Mouse (Mus musculus) thymus, postnatal 25 days (tissue): ENCODE measurements around the gene Gmds.

Experiments used
- DNase-seq: peaks from one replicate; pipeline ENCODE4 v3.0.0; 2022

The Gmds gene

GRCm38 (mm10) chr13:31943482-31944275 lies 394.9 kb downstream of the Gmds start:
- no peak for DNase-seq

- no peak for DNase-seq
Measured at GRCm38 (mm10) chr13:31929299-31929698, 409.2 kb downstream of the Gmds start.

DNA sequence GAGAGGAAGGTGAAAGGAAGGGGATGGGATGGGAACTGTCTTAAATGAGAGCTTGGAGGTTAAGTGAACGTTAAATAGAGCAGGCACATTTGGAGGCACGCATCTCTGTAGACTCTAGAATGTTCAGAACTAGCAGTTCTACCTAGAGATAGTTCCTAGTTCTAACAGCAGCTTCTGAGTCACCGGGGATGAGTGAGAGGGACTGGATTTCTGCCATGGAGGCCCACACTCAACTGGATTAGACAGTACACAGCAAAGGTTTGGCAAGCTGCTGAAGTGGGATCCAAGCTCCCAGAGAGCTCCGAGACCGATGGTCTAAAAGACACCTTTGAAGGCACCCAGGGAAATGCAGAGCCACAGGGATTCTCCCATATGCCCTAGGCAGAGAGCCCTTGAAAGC lies 411.9 kb downstream of the Gmds start:
- DNase-seq = no peak

DNA sequence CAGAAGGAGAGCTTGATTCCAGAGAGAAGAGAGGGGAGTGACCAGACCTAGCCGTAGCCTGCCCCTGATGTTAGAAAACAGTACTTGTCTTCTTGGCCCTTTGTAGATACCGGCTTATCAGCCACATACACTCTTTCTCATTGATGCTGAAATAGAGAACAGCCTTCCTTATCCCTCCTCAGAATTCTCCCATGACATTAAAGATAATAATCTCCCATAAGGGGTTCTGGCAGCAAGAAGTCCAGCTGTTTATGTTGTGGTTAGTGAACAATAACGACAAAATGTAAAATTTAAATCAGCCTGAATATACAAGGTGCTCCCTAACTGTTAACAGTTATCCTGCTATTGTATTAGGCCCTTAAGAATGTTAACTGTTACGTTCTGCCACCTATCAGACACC lies 414.0 kb downstream of the Gmds start:
- no peak for DNase-seq

- no peak for DNase-seq
Measured at GRCm38 (mm10) chr13:31919716-31920115, 418.8 kb downstream of the Gmds start.

DNA sequence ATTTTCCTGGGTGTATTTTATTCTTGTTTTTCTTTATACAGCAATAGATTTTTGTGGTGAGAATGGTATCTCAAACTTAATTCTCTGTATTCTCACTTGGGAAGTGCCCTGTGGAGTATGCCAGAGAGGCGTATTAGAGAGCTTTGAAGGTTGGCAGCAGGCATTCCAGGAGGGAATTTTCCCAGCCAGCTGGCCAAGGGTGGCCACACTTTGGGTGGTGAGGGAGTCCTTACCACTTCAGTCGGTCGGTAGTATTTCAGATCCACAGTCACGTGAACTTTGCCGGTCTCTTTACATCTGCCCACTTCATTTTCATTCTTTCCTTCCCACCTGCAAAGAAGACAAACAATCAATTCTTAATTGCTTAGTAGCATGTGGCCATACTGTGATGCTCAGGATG lies 421.2 kb downstream of the Gmds start:
- DNase-seq = no peak

- DNase-seq = no peak
Measured at GRCm38 (mm10) chr13:31915748-31916147, 422.8 kb downstream of the Gmds start.

- DNase-seq = no peak
Measured at GRCm38 (mm10) chr13:31914901-31915587, 423.5 kb downstream of the Gmds start.

DNA sequence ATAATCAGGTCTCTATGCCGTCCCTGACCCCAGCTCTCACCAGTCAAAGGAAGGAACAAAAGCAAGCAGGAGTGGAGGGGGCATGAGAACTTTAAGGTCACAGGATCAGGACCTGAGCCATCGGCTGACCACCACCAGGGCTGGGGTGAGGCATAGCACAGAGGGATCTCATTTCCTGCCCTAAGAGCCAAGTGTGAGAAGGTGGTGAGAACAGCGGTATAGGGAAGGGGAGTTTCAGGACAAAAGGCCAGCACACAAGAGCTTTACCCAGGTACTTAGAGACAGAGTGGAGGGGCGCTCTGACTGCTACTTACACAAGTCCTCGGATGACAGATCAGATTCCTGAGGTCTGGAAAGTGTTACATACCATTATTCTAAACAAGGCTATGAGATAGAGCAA lies 426.6 kb downstream of the Gmds start:
- no peak for DNase-seq

DNA sequence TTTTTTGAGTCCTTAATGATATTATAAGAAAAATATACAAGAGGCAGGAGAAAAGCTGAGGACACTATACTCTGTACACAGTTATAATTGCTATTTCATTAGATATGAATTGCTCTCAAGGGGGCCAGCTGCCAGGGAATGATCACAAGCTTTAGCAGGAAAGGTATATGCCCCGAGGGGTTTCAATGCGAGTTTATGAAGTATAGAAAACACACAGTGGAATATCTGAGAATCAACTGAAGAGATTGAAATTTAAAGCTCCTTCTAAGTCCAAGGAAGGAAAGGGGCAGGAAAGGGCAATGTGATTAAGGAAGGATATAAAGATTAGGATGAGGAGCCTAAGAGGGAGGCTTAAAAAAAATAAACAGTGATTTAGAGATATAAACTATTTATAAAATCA lies 427.2 kb downstream of the Gmds start:
- no peak for DNase-seq

DNA sequence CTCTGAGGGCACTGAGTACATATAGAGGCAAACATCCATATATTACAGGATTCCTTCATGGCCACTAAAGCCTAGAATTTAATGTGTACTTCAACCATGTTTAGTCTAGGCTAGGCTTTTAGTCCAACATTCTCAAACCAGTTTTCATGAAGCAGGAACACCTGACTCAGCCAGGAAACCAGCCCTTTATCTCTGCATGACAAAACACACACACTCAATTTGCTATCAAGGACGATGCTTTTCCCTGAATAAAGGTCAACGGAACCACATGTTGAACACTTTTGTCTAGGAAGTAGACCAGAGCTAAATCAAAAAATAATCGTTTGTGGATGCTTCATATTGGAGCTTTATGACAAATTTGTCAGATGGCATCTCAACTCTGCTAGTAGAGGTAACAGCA lies 429.5 kb downstream of the Gmds start:
- DNase-seq = no peak

DNA sequence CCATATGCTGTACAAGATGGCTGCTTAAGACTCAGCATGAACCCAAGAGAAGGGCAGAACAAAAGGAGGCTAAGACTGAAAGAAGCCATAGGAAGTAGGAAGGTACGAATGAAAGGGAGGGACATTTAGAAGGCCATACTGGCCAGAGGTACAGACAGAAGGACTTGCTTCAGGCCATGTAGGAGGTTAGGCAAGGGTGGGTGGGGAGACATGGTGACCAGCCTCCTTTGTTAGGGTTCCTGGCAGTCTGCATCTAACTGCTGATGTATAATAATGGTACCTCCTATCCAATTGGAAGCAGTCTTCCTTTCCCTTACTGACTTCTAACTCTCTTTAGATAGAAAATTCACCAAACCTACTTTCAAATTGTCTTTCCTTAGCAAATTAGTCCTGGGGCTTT lies 432.0 kb downstream of the Gmds start:
- no peak for DNase-seq

- no peak for DNase-seq
Measured at GRCm38 (mm10) chr13:31900191-31900590, 438.3 kb downstream of the Gmds start.

- DNase-seq = no peak
Measured at GRCm38 (mm10) chr13:31899392-31899791, 439.1 kb downstream of the Gmds start.

DNA sequence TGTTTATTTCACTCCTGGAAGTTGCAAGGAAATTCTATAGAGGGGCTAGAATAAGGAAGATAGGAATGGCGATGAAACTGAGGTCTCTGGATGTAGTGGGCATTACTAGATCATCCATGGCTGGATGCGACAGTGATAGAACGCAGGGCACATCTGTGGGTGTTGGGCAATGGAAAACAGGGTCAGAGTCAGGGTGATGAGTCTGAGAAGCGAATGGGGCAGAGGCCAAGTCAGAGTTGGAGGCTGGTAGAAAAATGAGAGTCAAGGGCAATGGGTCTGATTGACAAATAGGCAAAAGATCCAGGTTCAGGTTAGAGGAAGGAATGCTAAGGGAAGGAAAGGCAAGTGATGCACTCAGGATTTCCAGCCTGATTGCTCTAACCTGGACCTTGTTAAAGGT lies 441.0 kb downstream of the Gmds start:
- no peak for DNase-seq

DNA sequence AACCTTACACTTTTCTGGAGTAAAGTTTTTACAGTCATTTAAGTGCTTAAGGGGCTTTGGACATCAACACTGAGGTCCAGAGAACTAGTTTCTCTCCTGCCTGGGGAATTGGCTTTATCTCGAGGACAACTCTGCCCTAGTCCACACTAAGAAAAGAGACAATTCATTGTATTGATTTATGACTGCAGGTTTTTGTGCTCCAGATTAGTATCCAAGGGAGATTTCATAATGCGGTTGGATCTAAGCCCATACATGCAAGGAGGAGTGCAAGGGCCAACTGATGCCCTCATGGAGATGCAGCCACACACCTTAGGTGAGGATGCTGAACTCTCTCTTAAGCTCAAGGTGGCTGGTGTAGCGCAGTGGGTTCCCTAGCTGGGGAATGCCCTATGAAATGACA lies 444.0 kb downstream of the Gmds start:
- DNase-seq = no peak

DNA sequence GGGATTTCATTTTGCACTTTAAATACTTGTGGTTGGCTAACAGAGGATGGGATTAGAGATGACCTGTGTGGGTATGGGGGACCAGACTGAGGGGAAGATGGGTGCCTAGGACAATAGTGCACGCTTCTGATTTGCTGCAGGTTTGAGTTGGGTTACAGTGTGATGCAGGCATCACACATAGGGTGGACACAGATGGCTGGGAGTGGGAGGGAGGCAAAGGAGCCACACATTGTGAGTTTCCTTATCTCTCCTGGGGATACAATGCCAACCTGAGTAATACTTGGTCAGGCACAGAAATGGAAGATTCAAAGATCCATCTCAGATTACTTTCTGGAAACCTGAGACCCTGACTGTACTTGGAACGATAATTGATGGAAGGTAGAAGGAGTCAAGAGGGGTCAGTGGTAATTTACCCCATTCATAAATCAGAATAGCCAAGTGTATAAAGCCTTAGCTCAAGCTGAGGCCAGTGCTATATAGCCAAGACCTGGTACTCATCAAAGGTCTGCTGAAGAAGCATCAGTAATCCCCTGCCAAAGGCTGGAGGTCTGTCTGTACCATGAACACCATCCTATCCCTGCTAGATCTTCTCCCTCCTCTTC lies 445.5 kb downstream of the Gmds start:
- no peak for DNase-seq

DNA sequence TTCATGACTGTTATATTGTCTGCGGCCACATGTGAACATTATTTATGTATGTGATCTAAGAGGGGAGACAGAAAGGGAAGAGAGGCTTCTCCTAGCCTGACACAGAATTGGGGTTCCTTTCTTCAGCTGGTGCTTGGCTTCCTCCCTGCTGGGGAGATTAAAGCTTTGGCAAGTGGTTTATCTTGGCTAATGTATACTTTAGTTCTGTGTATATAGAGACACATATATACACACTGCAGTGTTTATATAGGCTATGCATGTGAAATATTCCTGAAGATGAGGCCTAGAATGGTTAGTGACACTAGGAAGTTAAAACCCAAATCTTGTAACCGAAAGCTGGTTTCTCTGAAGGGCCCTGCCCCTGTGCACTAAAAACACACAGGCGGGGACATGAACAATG lies 450.0 kb downstream of the Gmds start:
- DNase-seq = no peak

DNA sequence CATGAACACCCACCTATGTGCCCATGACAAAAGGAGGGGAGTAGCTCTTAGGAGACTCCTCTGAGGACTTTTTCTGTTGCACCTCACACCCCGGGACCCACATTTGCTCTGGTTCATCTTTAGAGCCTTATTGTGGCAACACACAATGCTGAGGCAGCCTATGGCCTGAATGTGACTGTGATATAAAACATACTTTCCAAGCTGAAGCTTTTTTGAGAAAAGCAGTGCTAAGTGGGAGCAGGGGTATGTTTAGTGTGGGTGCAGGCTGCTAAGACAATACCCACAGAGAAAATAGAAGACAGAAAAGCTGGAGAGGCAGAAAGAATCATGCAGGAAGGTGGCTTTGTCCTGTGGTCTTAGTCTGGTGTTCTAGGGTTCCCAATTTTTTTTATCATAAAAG lies 452.8 kb downstream of the Gmds start:
- DNase-seq = no peak

DNA sequence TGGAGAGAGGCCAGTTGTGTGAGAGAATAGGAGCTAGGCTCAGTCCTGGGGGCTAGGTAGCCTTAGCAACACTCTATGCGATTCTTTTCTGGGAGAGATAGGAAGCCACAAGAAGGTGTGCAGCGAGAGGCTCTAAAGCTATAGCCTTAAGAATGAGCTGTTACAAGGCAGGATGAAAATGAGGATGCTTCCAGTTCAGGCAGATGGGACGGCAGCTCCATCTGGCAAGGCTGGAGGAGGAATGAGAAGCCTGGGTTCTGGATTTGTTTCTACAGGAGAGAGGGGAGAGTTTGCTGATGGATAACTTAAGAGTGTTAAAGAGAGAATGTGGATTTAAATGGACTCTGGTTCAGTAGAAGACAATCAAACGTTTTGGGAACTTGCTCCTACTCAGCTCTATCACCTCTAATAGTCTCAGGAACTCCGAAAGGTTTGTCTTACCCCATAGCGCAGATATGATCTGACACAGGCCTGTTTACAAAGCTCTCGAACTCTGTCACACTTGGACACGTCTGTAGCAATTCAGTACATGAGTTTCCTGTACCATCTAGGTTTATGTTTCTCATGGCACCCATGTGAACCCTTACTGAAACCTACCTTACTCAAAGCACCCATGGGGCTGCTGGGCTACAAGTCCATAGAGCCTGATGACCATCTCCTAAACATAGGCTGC lies 459.6 kb downstream of the Gmds start:
- DNase-seq = no peak

- DNase-seq = no peak
Measured at GRCm38 (mm10) chr13:31877061-31877460, 461.5 kb downstream of the Gmds start.

GRCm38 (mm10) chr13:31874427-31874826 lies 464.1 kb downstream of the Gmds start:
- DNase-seq = no peak

GRCm38 (mm10) chr13:31873269-31873668 lies 465.3 kb downstream of the Gmds start:
- no peak for DNase-seq

- no peak for DNase-seq
Measured at GRCm38 (mm10) chr13:31864786-31865185, 473.8 kb downstream of the Gmds start.
